Mouse (Mus musculus) frontal cortex, postnatal 14 days (tissue): Measurements from ENCODE around the gene Chp1.
A peak's percentile ranks its signal among the peaks of the same experiment; 100 is the strongest.
"Not testable (repeated sequence)": the region's sequence is repeated elsewhere in the genome, so short reads cannot be mapped to it uniquely, and the experiment has no call there.

Experiments
- DNase-seq, 2 experiments: peaks; one replicate each; pipeline ENCODE4 v3.0.0; 2022; ENCODE audit warnings: low spot score in 2 of 2

Chp1 gene

GRCm38 (mm10) chr2:119565284-119565683, 17.8 kb downstream of the Chp1 start:
- DNase-seq, result no peak

- DNase-seq, result no peak
Observed at GRCm38 (mm10) chr2:119566182-119566855, 18.8 kb downstream of the Chp1 start.

GRCm38 (mm10) chr2:119572471-119572870, 25.0 kb downstream of the Chp1 start:
- no peak for DNase-seq

- no peak for DNase-seq
Observed at GRCm38 (mm10) chr2:119581571-119581970, 34.1 kb downstream of the Chp1 start.

DNA sequence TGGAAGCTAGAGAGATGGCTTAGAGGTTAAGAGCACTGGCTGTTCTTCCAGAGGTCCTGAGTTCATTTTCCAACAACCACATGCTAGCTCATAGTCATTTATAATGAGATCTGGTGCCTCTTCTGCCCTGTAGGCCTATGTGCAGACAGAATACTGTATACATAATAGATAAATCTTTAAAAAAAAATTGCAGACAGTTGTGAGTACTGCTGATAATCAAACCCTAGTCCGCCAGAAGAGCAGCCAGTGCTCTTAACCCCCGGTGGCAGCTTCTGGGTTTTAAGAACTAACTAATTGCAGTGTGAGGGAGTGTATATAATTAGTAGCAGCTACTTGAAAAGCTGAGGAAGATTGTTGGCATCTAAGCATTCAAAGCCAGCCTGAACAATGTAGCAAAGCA, 35.9 kb downstream of the Chp1 start:
- no peak for DNase-seq

DNA sequence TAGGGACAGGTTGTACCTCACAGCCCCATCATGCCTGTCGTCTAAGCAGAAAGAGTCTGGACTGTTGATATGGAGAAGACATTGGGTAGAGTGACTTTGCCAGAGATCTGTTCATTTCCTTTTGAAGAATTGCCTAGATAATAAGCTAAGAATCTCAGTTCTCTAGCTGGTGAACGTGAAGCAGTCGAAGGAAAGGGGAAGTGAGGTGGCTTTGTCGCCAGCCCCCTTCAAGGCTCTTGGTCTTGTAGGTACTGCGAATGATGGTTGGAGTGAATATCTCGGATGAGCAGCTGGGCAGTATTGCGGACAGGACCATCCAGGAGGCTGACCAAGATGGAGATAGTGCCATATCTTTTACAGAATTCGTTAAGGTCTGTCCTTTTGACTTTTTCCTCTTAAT, 36.8 kb downstream of the Chp1 start:
- DNase-seq, result no peak

DNA sequence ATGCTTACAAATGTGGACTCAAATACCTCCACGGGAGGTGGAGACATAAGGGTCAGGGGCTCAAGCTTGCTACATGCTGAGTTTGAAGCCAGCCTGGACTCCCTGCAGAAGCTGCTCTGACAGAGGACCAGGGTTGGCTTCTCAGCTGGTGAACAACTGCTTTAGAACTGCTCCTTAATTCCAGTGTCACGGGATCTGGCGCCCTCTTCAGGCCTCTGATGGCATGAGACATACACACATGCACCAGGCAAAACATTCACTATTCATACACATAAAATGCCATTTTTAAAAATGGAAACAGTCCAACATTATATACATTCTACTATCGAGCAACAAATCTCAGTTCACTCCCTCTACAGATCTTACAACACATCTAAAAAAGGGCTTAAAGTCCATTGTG, 39.9 kb downstream of the Chp1 start:
- DNase-seq, result no peak

DNA sequence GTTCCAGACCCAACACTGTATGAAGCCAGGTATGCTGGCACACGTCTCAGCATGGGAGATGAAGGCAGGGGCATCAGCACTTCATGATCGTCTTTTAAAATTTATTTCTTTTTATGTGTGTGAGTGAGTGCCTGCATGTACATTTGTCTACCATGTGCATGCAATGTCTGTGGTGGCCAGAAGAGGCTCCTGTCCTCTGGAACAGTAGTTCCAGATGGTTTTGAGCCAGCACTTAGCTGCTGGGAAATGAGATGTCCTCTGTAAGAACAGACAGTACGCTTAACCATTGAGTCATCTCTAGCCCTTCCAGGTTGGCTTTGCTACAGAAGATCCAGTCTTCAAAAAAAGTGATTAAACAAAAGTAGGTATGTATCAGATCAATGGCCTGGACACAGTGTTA, 43.8 kb downstream of the Chp1 start:
- no peak for DNase-seq

GRCm38 (mm10) chr2:119593765-119594112, 46.2 kb downstream of the Chp1 start:
- DNase-seq, result no peak

- peak; percentile 90 to 97 for DNase-seq
Observed at GRCm38 (mm10) chr2:119594113-119594981, 46.9 kb downstream of the Chp1 start.

DNA sequence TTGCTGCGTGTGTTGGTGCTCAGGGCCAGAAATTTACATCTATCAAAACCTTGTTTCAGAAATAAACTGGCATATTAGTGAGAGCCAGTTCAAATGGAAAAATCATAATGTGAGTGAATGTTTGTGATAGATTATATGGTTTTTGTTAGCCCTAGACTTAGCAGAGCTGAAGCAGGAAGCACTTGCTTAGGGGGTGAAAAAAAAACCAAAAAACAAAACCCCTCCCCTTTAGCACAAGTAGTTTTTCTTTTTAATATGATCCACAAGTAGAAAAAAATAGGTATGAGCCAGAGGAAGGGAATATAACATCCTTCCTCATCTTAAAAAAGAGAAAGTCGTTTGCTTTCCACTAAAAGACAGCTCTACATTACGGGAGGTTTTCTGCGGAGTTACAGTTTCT, 47.8 kb downstream of the Chp1 start:
- no peak for DNase-seq

- no peak for DNase-seq
Observed at GRCm38 (mm10) chr2:119596781-119597330, 49.4 kb downstream of the Chp1 start.

DNA sequence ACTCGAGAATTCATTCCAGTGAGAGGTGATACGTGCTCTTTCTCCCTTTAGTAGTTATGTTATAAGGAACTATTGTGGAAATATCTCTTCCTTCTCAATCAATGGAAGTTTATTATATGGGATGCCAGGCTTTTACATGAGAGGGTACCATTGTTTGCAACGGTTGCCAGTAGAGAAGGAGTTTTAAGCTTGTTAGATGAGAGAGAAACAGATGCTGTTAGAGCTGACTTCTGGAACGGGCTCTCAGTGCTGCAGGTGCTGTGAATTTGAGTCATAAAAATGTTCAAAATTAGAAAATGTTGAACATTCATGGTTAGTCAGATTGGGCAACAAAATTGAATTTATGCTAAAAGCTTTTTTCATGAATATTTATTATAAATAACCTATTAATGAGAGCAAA, 53.5 kb downstream of the Chp1 start:
- no peak for DNase-seq

DNA sequence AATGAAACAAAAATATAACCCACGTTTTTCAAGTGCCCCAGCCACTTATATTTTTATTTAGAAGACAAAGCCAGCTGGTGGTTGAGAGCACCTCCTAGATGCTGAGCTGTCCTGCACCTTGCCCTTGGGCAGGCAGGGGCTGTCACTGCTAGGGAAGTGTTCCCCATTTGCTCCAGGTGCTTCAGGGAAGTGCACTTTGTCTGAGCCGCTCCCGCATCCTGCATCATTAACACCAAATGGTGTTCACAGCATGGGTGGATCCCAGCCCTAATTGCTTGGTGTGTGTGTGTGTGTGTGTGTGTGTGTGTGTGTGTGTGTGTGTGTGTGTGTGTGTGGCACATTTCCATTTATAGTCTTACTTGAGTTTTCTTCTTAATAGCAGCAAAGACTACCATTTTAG, 54.1 kb downstream of the Chp1 start:
- DNase-seq, result not testable (repeated sequence)

- no peak for DNase-seq
Observed at GRCm38 (mm10) chr2:119602488-119602887, 55.0 kb downstream of the Chp1 start.

DNA sequence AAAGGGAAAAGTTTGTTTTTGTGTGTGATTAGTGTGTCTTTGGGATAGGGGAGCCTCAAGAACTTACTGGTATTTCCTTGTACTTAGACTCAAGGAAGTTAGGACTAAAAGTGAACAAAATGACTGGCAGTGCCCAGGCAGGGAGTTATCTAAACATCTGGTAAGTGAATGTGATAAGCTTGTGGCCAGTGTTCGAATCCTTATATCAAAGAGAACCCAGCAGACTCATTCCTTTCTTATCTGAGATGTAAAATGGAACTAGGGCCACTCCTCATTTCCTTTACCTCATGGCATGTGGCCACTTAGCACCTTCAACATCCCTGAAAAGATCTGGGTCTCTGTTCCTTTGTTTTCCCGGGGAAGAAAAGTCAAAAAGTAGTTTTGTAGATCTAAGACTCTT, 56.4 kb downstream of the Chp1 start:
- no peak for DNase-seq

- no peak for DNase-seq
Observed at GRCm38 (mm10) chr2:119605361-119605973, 58.0 kb downstream of the Chp1 start.

GRCm38 (mm10) chr2:119607023-119607422, 59.5 kb downstream of the Chp1 start:
- DNase-seq, result no peak

- no peak for DNase-seq
Observed at GRCm38 (mm10) chr2:119617841-119618198, 70.3 kb downstream of the Chp1 start.

DNA sequence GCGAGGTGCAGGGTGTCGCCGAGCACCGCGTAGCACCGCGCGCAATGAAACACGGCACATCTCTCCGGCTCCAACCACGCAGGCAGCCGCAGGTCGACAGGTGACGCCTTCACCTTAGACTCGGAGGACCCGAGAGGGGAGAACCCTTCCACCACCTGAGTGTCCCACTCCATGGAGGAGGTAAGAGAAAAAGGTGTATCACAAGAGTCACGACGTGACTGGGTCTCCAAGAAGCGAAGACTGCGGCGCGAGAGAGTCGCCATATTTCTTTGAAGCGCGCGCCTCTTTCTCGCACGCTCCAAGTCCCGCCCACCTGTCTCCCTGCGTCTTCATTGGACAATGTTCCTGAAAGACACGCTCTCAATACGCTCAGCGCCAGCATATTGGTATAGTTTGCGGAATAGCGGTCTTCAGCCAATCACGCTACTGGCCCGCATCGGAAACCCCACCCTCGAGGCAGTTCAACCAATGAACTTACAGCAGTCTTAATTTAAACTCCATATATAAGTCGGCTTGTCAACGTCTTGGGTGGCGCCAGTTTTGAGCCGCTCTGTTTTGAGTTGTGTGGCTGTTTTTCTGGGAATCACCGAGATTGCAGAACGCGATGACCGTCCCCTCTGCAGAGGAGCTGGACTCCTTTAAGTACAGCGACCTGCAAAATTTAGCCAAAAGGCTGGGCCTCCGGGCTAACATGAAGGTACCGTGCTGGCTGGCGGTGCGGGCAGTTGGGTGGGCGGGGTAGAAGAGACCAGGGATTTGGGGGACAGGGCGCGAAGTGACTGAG, 70.9 kb downstream of the Chp1 start, which contains the start of the genes Nusap1 and Oip5:
Nusap1 (plus strand) TSS at position 100 of the 784 bp plus-strand sequence.
Oip5 (minus strand) TSS at position 271 of the 784 bp plus-strand sequence.
- DNase-seq, result peak; percentile 93

DNA sequence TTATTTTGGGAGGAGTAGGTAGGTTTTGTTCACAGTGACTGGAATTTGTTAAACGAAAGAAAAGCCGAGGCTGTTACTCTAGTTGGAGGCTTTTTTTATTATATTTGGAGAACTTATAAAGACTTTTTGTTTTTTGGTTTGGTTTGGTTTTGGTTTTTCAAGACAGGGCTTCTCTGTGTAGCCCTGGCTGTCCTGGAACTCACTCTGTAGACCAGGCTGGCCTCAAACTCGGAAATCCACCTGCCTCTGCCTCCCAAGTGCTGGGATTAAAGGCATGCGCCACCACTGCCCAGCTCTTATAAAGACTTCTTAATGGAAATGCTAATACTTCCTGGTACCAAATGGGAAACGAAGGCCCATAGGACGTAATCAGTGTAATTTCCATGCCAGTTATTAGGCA, 71.5 kb downstream of the Chp1 start:
- DNase-seq, result not testable (repeated sequence)

DNA sequence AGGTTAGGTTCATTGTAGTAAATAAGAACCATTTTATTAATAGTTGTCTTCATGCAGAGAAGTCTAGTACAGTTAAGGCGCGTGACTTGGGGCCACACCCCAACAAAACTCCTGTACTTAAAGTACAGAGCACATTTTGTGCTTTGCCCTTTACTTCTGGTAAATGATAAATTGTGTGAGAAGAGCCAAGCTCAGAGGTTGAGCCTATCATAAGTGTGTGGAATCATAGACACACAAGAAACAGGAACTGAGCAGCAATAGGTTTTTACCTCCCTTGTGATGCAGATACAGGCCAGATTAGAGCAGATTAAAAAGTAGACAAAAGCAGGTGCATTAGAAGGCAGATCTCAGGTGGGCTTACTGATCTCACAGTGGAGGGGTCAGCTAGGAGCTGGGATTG, 73.8 kb downstream of the Chp1 start:
- no peak for DNase-seq
